Mouse (Mus musculus): ENCODE data around the gene Rhbdd3. TPM values are rescaled to one million over a fixed set of nuclear protein-coding genes. Genes with fewer than 3 reads are reported as not detected.

Gene Rhbdd3
- 22.9 and 26.2 TPM in 2 replicates for polyA plus RNA-seq (2021; fragmentation: Nextera tagmentation)
- long read RNA-seq, experiment 1, transcript Rhbdd3-202 (9 exons, 2,333 nt), result major isoform, 35 of 99 reads
- long read RNA-seq, experiment 1, partial matches to known transcripts, result 18 of 99 reads
- long read RNA-seq, experiment 1, other reads (novel, unspliced or antisense), result 41 of 99 reads
- long read RNA-seq, experiment 2, transcript Rhbdd3-202 (9 exons, 2,333 nt), result major isoform, 14 of 33 reads
- long read RNA-seq, experiment 2, partial matches to known transcripts, result 10 of 33 reads
- long read RNA-seq, experiment 2, other reads (novel, unspliced or antisense), result 7 of 33 reads

GRCm38 (mm10) chr11:5098736-5099542 lies at the start of gene Rhbdd3, which contains the start of gene Ewsr1:
TSS of gene Rhbdd3 (plus strand) at chr11:5098926.
TSS of gene Ewsr1 (minus strand) at chr11:5099266.

GRCm38 (mm10) chr11:5057856-5058641 lies 40.7 kb upstream of the Rhbdd3 start, which contains the start of gene Rasl10a:
TSS of gene Rasl10a (plus strand) at chr11:5058128.

DNA sequence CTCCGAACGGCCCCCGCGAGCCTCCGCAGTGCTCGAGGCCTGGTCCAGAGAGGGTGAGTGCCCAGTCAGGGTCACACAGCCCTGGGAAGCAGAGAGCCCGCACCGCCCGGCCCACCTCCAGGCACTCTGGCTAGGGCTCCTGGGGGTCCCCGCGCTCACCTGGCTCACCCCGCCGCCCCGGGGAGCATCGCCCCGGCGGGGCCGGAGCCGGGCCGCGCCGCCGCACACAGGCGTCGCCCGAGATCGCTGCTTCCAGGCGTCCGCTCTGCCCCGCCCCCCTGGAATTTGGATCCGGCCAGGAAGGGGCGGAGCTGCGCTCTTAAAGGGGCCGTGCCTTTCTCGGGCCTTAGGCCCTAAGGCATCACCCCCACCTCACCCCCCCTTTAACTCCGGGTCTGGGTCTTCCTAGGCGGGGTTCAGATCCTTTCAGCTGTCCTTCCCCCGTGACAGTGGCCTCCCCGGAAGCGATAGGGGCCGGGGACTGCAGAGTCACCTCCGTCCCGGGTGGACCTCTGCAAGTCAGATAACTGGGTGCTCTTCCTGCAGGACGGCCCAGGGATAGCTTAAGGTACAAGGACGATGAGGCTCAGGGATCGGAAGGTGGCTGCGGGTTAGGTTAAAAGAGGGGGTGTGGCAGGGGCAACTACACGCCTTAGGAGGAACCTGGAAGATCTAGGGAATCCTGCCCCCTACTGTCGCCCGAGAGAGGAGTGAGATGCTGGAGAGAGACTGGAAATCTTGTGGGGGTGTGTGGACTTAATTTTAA lies 33.5 kb upstream of the Rhbdd3 start, which contains the start of gene Gas2l1:
Gas2l1 (minus strand) TSS at position 272 of the 766 bp plus-strand sequence.

GRCm38 (mm10) chr11:5151680-5152337 lies 53.1 kb downstream of the Rhbdd3 start, which contains the start of gene Emid1:
TSS of gene Emid1 (minus strand) at chr11:5152257.

Other genes starting within 250 kb of the Rhbdd3 start
- gene Nf2, start 249.4 kb upstream of the Rhbdd3 start, polyA plus RNA-seq (2021; fragmentation: Nextera tagmentation), result 13.8 and 16.3 TPM in 2 replicates
- gene Nipsnap1, start 225.0 kb upstream of the Rhbdd3 start, polyA plus RNA-seq (2021; fragmentation: Nextera tagmentation), result 75.9 and 133 TPM in 2 replicates
- gene Thoc5, start 203.6 kb upstream of the Rhbdd3 start, polyA plus RNA-seq (2021; fragmentation: Nextera tagmentation), result 26.0 and 28.9 TPM in 2 replicates
- 9.4 and 24.1 TPM in 2 replicates for gene Nefh, start 150.9 kb upstream of the Rhbdd3 start, polyA plus RNA-seq (2021; fragmentation: Nextera tagmentation)
- gene Ap1b1, start 112.1 kb upstream of the Rhbdd3 start, polyA plus RNA-seq (2021; fragmentation: Nextera tagmentation), result 86.1 and 111 TPM in 2 replicates
- 98.1 and 130 TPM in 2 replicates for gene Rasl10a, start 40.8 kb upstream of the Rhbdd3 start, polyA plus RNA-seq (2021; fragmentation: Nextera tagmentation)
- gene Gas2l1, start 33.6 kb upstream of the Rhbdd3 start, polyA plus RNA-seq (2021; fragmentation: Nextera tagmentation), result 15.2 and 64.9 TPM in 2 replicates
- 111 and 123 TPM in 2 replicates for gene Ewsr1, start 340 bp downstream of the Rhbdd3 start, polyA plus RNA-seq (2021; fragmentation: Nextera tagmentation)
- gene Emid1, start 53.3 kb downstream of the Rhbdd3 start, polyA plus RNA-seq (2021; fragmentation: Nextera tagmentation), result 6.2 and 7.0 TPM in 2 replicates
- 1.9 and 4.3 TPM in 2 replicates for gene Kremen1, start 162.6 kb downstream of the Rhbdd3 start, polyA plus RNA-seq (2021; fragmentation: Nextera tagmentation)